Mouse (Mus musculus): ENCODE measurements at regions not wholly inside any gene's neighbourhood (a gene's known extent, or its start where the extent isn't known, plus 50 kb on each side); places are given as distances from the start of the nearest gene placed in this dataset.
"Not testable (repeated sequence)": the region's sequence is repeated elsewhere in the genome, so short reads cannot be mapped to it uniquely, and the experiment has no call there.

- no peaks in the 10 kb centered on the region; the same call in 1 of the 2 replicates for H3K4me1 ChIP-seq (ENCODE audit: control insufficient read depth, insufficient read depth, low read length)
- H3K27me3 ChIP-seq (ENCODE audit: control insufficient read depth, insufficient read depth, low read length): no peaks in the 10 kb centered on the region
- 62% methylated on average over 1 of the region's 1 CpGs for WGBS (ENCODE audit: insufficient replicate concordance)
- no peak for ATAC-seq (replicated peaks; ENCODE audit: insufficient number of reproducible peaks, low FRiP score, low TSS enrichment)
- H3K4me2 ChIP-seq: no peak overlapping the region
- H3K27ac ChIP-seq (ENCODE audit: low read depth, low read length): no peak overlapping the region
- H3K4me3 ChIP-seq (ENCODE audit: low read depth, low read length): no peak overlapping the region
- no peaks in the 10 kb centered on the region for H3K36me3 ChIP-seq (ENCODE audit: control insufficient read depth, insufficient read depth, low read length)
- H3K9me3 ChIP-seq (replicated peaks; ENCODE audit: control insufficient read depth, low read length): no peaks in the 10 kb centered on the region
- no peak overlapping the region for H3K9ac ChIP-seq (ENCODE audit: low read depth, low read length)
These were observed 326.0 kb upstream of the Snx7 start for GRCm38 (mm10) chr3:118194754-118195153.

- ATAC-seq (replicated peaks; ENCODE audit: insufficient number of reproducible peaks, low FRiP score, low TSS enrichment): no peak
- H3K4me1 ChIP-seq (ENCODE audit: control insufficient read depth, insufficient read depth, low read length): no peaks in the 10 kb centered on the region; the same call in 1 of the 2 replicates
- no peaks in the 10 kb centered on the region for H3K27me3 ChIP-seq (ENCODE audit: control insufficient read depth, insufficient read depth, low read length)
- no peak overlapping the region for H3K9ac ChIP-seq (ENCODE audit: low read depth, low read length)
- H3K4me3 ChIP-seq (ENCODE audit: low read depth, low read length): no peak overlapping the region
- no peak overlapping the region for H3K27ac ChIP-seq (ENCODE audit: low read depth, low read length)
- no peak overlapping the region for H3K4me2 ChIP-seq
- no peaks in the 10 kb centered on the region for H3K9me3 ChIP-seq (replicated peaks; ENCODE audit: control insufficient read depth, low read length)
- H3K36me3 ChIP-seq (ENCODE audit: control insufficient read depth, insufficient read depth, low read length): no peaks in the 10 kb centered on the region
These were observed 320.6 kb upstream of the Snx7 start for GRCm38 (mm10) chr3:118189382-118189781.

DNA sequence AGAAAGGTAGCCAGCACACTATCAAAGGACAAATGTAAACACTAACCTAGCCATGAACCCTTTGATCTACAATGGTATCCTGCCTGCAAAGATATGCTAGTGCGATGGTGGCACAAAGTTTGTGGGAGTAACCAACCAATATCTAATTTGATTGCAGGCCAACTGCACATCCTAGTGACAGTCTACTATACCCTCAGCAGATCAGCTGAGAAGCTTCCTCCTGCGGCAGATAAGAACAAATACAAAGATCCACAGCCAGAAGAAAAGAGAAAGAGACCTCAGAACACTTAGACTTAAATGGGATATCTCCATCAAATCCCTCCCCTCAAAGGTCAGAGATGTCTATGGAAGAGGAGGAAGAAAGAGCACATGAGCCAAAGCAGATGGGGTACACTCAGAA is 308.7 kb upstream of the Snx7 start:
- no peaks in the 10 kb centered on the region for H3K36me3 ChIP-seq (ENCODE audit: control insufficient read depth, insufficient read depth, low read length)
- H3K4me1 ChIP-seq (ENCODE audit: control insufficient read depth, insufficient read depth, low read length): no peaks in the 10 kb centered on the region
- H3K9me3 ChIP-seq (replicated peaks; ENCODE audit: control insufficient read depth, low read length): no peaks in the 10 kb centered on the region
- no peak for ATAC-seq (replicated peaks; ENCODE audit: insufficient number of reproducible peaks, low FRiP score, low TSS enrichment)
- no peaks in the 10 kb centered on the region for H3K27me3 ChIP-seq (ENCODE audit: control insufficient read depth, insufficient read depth, low read length)
- no peak overlapping the region for H3K4me3 ChIP-seq (ENCODE audit: low read depth, low read length)
- H3K4me2 ChIP-seq: no peak overlapping the region
- no peak overlapping the region for H3K9ac ChIP-seq (ENCODE audit: low read depth, low read length)
- WGBS (ENCODE audit: insufficient replicate concordance): 84% methylated on average over 2 of the region's 2 CpGs
- no peak overlapping the region for H3K27ac ChIP-seq (ENCODE audit: low read depth, low read length)

DNA sequence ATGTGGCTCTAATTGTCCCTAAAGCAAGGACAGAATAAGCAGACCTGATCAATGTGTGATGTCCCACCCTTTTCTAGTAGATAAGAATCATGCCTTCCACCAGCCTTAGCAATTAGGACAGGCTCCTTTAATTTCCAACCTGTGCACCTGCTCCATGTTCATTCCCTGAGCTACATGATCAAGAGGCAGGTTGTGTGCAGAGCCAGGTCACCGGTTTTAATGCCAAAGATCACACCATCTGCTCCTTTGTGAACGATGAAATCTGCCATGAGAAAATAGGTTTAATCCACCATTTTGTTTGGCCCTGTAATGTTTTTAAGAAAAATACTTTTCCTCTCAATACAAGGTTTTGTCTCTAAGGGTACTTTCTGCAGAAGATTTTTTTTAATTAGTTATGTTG is 294.2 kb upstream of the Snx7 start:
- no peak overlapping the region for H3K4me2 ChIP-seq
- no peak overlapping the region for H3K9ac ChIP-seq (ENCODE audit: low read depth, low read length)
- H3K4me1 ChIP-seq (ENCODE audit: control insufficient read depth, insufficient read depth, low read length): no peaks in the 10 kb centered on the region
- H3K9me3 ChIP-seq (replicated peaks; ENCODE audit: control insufficient read depth, low read length): no peaks in the 10 kb centered on the region
- H3K27me3 ChIP-seq (ENCODE audit: control insufficient read depth, insufficient read depth, low read length): no peaks in the 10 kb centered on the region
- 75% methylated on average over 2 of the region's 2 CpGs for WGBS (ENCODE audit: insufficient replicate concordance)
- no peak for ATAC-seq (replicated peaks; ENCODE audit: insufficient number of reproducible peaks, low FRiP score, low TSS enrichment)
- H3K4me3 ChIP-seq (ENCODE audit: low read depth, low read length): no peak overlapping the region
- no peaks in the 10 kb centered on the region for H3K36me3 ChIP-seq (ENCODE audit: control insufficient read depth, insufficient read depth, low read length)
- H3K27ac ChIP-seq (ENCODE audit: low read depth, low read length): no peak overlapping the region

DNA sequence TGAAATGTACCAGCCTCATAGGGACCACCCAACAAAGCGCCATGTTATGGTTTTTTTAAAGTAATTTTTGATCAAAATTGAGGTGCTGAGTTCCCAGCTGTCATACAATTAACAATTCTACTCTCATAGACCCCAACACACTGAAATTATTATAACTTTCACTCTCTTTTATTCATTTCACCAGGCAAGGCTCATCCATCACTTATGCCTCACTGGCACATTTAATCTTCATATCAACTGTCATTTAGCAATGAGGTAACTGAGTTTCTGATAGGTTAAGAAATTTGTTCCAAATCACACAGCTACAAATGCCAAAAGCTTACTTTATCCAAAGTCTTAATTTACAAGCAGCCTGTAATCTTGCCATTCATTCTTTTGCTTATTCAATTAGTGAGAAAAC is 276.1 kb upstream of the Snx7 start:
- no peak for ATAC-seq (replicated peaks; ENCODE audit: insufficient number of reproducible peaks, low FRiP score, low TSS enrichment)
- Histone ChIP-seq H3K9me3 (replicated peaks; ENCODE audit: control insufficient read depth, low read length) (no peaks in the 10 kb centered on the region), H3K36me3 (ENCODE audit: control insufficient read depth, insufficient read depth, low read length) (no peaks in the 10 kb centered on the region), H3K4me3 (ENCODE audit: low read depth, low read length) (no peak overlapping the region), H3K27ac (ENCODE audit: low read depth, low read length) (no peak overlapping the region), H3K4me2 (no peak overlapping the region), H3K27me3 (ENCODE audit: control insufficient read depth, insufficient read depth, low read length) (no peaks in the 10 kb centered on the region), H3K9ac (ENCODE audit: low read depth, low read length) (no peak overlapping the region), H3K4me1 (ENCODE audit: control insufficient read depth, insufficient read depth, low read length) (no peaks in the 10 kb centered on the region)
- 74% methylated on average over 1 of the region's 1 CpGs for WGBS (ENCODE audit: insufficient replicate concordance)

DNA sequence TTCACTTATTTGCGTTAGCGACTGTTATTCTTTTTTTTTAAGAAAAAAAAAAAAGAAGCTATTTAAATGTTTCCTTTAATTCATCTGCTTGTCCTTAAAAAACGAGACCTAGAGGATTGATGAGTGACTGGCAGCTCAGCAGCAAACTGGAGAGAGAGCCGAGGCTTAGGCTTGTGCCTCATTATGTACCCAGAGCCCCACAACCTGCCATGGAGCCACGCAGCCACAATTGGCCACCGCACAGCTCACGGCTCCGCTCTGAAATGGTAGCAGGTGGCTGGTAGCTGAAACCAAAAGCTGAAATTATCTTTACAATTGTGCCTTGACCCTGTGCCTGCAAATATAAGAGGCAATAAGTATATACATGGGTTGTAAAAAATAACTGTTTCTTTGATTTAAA is 273.0 kb upstream of the Snx7 start:
- Histone ChIP-seq H3K4me1 (ENCODE audit: control insufficient read depth, insufficient read depth, low read length) (no peaks in the 10 kb centered on the region), H3K9ac (ENCODE audit: low read depth, low read length) (no peak overlapping the region), H3K27me3 (ENCODE audit: control insufficient read depth, insufficient read depth, low read length) (no peaks in the 10 kb centered on the region), H3K4me3 (ENCODE audit: low read depth, low read length) (no peak overlapping the region), H3K27ac (ENCODE audit: low read depth, low read length) (no peak overlapping the region), H3K36me3 (ENCODE audit: control insufficient read depth, insufficient read depth, low read length) (no peaks in the 10 kb centered on the region), H3K4me2 (no peak overlapping the region), H3K9me3 (replicated peaks; ENCODE audit: control insufficient read depth, low read length) (no peaks in the 10 kb centered on the region)
- WGBS (ENCODE audit: insufficient replicate concordance): 80% methylated on average over 8 of the region's 8 CpGs
- ATAC-seq (replicated peaks; ENCODE audit: insufficient number of reproducible peaks, low FRiP score, low TSS enrichment): no peak

DNA sequence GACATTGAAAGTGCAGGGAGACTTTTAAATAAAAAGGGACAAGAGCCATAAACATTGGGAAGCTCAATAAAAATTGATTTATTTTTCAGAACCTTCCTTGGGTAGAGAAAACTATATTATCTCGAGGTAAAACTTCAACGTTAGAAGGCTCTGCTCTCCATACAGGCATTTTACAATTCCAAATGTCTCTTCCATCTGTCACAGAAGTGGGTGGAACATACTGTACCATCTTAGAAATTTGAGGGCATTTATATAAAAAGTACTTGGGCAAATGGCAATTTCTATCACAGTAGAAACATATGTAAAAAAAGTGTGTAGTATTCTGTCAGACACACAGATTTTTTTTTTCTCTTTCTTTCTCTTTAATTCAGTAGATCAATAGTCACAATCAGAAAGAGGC is 271.4 kb upstream of the Snx7 start:
- Histone ChIP-seq H3K4me2 (no peak overlapping the region), H3K4me3 (ENCODE audit: low read depth, low read length) (no peak overlapping the region), H3K9me3 (replicated peaks; ENCODE audit: control insufficient read depth, low read length) (no peaks in the 10 kb centered on the region), H3K9ac (ENCODE audit: low read depth, low read length) (no peak overlapping the region), H3K36me3 (ENCODE audit: control insufficient read depth, insufficient read depth, low read length) (no peaks in the 10 kb centered on the region), H3K4me1 (ENCODE audit: control insufficient read depth, insufficient read depth, low read length) (no peaks in the 10 kb centered on the region), H3K27ac (ENCODE audit: low read depth, low read length) (no peak overlapping the region), H3K27me3 (ENCODE audit: control insufficient read depth, insufficient read depth, low read length) (no peaks in the 10 kb centered on the region)
- 70% methylated on average over 2 of the region's 2 CpGs for WGBS (ENCODE audit: insufficient replicate concordance)
- no peak for ATAC-seq (replicated peaks; ENCODE audit: insufficient number of reproducible peaks, low FRiP score, low TSS enrichment)

DNA sequence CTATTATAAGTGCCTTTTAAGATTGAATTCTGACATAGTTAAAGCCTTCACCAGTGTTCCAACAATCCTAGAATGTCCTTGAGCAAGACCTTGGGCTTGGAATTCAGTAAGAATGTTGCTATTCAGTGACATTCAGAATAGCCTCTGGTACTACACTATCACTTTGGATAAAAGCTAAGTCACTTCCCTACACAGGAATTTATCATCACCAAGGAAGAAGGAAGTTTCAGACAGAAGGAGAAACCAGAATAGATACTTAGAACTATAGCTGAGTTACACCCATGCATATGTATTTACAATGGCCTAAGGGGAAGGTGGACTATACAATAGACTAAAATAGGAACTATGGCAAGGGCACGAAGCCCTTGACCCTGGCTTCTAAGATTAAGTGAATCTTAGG is 259.6 kb upstream of the Snx7 start:
- not testable (repeated sequence) for H3K27me3 ChIP-seq (ENCODE audit: control insufficient read depth, insufficient read depth, low read length); H3K9ac ChIP-seq (ENCODE audit: low read depth, low read length); H3K27ac ChIP-seq (ENCODE audit: low read depth, low read length); H3K4me1 ChIP-seq (ENCODE audit: control insufficient read depth, insufficient read depth, low read length); H3K9me3 ChIP-seq (replicated peaks; ENCODE audit: control insufficient read depth, low read length); H3K36me3 ChIP-seq (ENCODE audit: control insufficient read depth, insufficient read depth, low read length); H3K4me2 ChIP-seq; H3K4me3 ChIP-seq (ENCODE audit: low read depth, low read length); ATAC-seq (replicated peaks; ENCODE audit: insufficient number of reproducible peaks, low FRiP score, low TSS enrichment)
- WGBS (ENCODE audit: insufficient replicate concordance): 63% methylated on average over 1 of the region's 1 CpGs

DNA sequence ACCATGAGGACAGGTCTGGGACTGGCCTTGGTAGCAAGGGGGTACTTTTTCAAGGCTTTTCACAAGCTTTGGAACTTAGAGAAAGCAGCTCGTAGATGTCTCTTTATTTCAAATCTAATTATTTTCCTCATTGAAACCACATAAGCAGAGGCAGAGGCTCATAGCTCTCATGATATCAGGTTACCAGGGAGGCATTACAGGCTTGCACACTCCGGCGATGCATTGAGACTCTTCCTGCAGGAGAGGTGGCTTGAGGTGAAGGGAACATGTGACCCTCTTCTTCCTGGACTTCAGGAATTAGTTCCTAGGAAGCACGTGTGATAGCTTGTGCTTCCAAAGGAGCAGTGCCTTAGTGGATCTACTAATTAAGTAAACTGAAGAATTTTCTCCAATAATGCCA is 233.9 kb upstream of the Snx7 start:
- Histone ChIP-seq H3K36me3 (ENCODE audit: control insufficient read depth, insufficient read depth, low read length) (no peaks in the 10 kb centered on the region), H3K9me3 (replicated peaks; ENCODE audit: control insufficient read depth, low read length) (no peaks in the 10 kb centered on the region), H3K27ac (ENCODE audit: low read depth, low read length) (no peak overlapping the region), H3K4me3 (ENCODE audit: low read depth, low read length) (no peak overlapping the region), H3K9ac (ENCODE audit: low read depth, low read length) (no peak overlapping the region), H3K27me3 (ENCODE audit: control insufficient read depth, insufficient read depth, low read length) (no peaks in the 10 kb centered on the region), H3K4me2 (no peak overlapping the region), H3K4me1 (ENCODE audit: control insufficient read depth, insufficient read depth, low read length) (no peaks in the 10 kb centered on the region)
- no peak for ATAC-seq (replicated peaks; ENCODE audit: insufficient number of reproducible peaks, low FRiP score, low TSS enrichment)
- WGBS (ENCODE audit: insufficient replicate concordance): 73% methylated on average over 4 of the region's 4 CpGs
